Mouse (Mus musculus) liver, embryonic 14.5 days (tissue): ENCODE data around the gene Osbpl3. TPM values are rescaled to one million over a fixed set of nuclear protein-coding genes. Genes with fewer than 3 reads are reported as not detected.
A peak's percentile ranks its signal among the peaks of the same experiment; 100 is the strongest.

Experiments
- ATAC-seq: fragments of 200-750 bp; cut with Nextera tagmentation; 2 replicates; pipeline ENCODE4 v1.8.0; 2017; ENCODE audit warnings: moderate number of reproducible peaks, mild to moderate bottlenecking, moderate library complexity; ENCODE audit not compliant: insufficient read depth
- DNase-seq, 3 experiments: peaks; one replicate each; pipeline ENCODE4 v3.0.0-alpha.2; 2012 to 2013; ENCODE audit warnings: low read depth in 3 of 3, low spot score in 3 of 3
- H3K27ac ChIP-seq: fragments of 300-500 bp; sonication (generic); 2 replicates; pipeline ENCODE4 v1.5.1; 2014; ENCODE audit warnings: moderate library complexity, mild to moderate bottlenecking, control low read depth, inconsistent platforms
- H3K27me3 ChIP-seq: fragments of 300-500 bp; sonication (generic); 2 replicates; pipeline ENCODE4 v1.6.1; 2014; ENCODE audit warnings: mild to moderate bottlenecking, low read length, moderate library complexity; ENCODE audit not compliant: control insufficient read depth, insufficient read depth
- H3K36me3 ChIP-seq: fragments of 300-500 bp; sonication (generic); replicated peaks from 2 replicates; pipeline ENCODE4 v1.6.1; 2014; ENCODE audit warnings: low read depth; ENCODE audit not compliant: control insufficient read depth, insufficient read depth
- H3K4me1 ChIP-seq, 2 experiments: fragments of 200-500 bp in 1 of 2; fragments of 300-500 bp in 1 of 2; sonication (generic) in 1 of 2; replicated peaks; 2 replicates each; pipeline ENCODE4 v1.6.1; 2012 to 2014; ENCODE audit warnings: antibody characterized with exemption in 1 of 2, inconsistent platforms in 1 of 2, low read length in 1 of 2; ENCODE audit not compliant: control insufficient read depth in 2 of 2, insufficient read depth in 2 of 2
- H3K4me2 ChIP-seq: fragments of 300-500 bp; sonication (generic); 2 replicates; pipeline ENCODE4 v1.6.1; 2014; ENCODE audit warnings: low read depth, mild to moderate bottlenecking, control low read depth, moderate library complexity
- H3K4me3 ChIP-seq, 2 experiments: fragments of 200-500 bp in 1 of 2; fragments of 300-500 bp in 1 of 2; sonication (generic) in 1 of 2; 2 replicates each; pipeline ENCODE4 v1.5.1; 2012 to 2014; ENCODE audit warnings: low read depth in 2 of 2, low read length in 2 of 2, mild to moderate bottlenecking in 2 of 2, control low read depth in 1 of 2, inconsistent platforms in 1 of 2, moderate library complexity in 1 of 2; ENCODE audit not compliant: insufficient read depth in 1 of 2
- H3K9ac ChIP-seq: fragments of 300-500 bp; sonication (generic); replicated peaks from 2 replicates; pipeline ENCODE4 v1.6.1; 2014; ENCODE audit warnings: mild to moderate bottlenecking, control low read depth, moderate library complexity
- H3K9me3 ChIP-seq: fragments of 300-500 bp; sonication (generic); 2 replicates; pipeline ENCODE4 v1.6.1; 2016; ENCODE audit warnings: low read length, mixed read lengths; ENCODE audit not compliant: control insufficient read depth
- CTCF ChIP-seq: IDR thresholded peaks from 2 replicates; pipeline ENCODE4 v1.5.1; 2016; ENCODE audit warnings: antibody characterized with exemption, low read depth, control low read depth
- EP300 ChIP-seq: IDR thresholded peaks from 2 replicates; pipeline ENCODE4 v1.6.1; 2016; ENCODE audit warnings: antibody characterized with exemption, low read depth
- WGBS: fragments of 180-500 bp; shearing (Covaris S2); extraction: QIAGEN DNeasy Blood & Tissue Kit; methylation state at CpG from one replicate; pipeline ENCODE4 v1.1.7; 2014; ENCODE audit not compliant: insufficient replicate concordance; 5-methylcytosine and 5-hydroxymethylcytosine counted together
- polyA plus RNA-seq, 2 experiments: library from polyadenylated mRNA; depleted of rRNA in 1 of 2; stranded (reverse) in 1 of 2; unstranded in 1 of 2; fragments of >200 nt; fragmentation: Nextera tagmentation in 1 of 2; extraction: Ambion mirVana in 1 of 2; gene quantifications; 2 replicates each; pipeline versions ENCODE4 v1.2.1 to v1.2.3; 2012 to 2014

Gene Osbpl3
- polyA plus RNA-seq, 2 experiments: 0.60 to 0.70 TPM

GRCm38 (mm10) chr6:50379136-50379535 is 76.9 kb downstream of the Osbpl3 start:
- no peak for ATAC-seq

GRCm38 (mm10) chr6:50377742-50378720 is 78.0 kb downstream of the Osbpl3 start:
- H3K9ac ChIP-seq: no peak overlapping the region

More at GRCm38 (mm10) chr6:50379136-50379535, 76.9 kb downstream of the Osbpl3 start:
- no peaks in the 10 kb centered on the region for H3K36me3 ChIP-seq
- DNase-seq: no peak
- no peak overlapping the region for H3K9ac ChIP-seq
- no peak overlapping the region for H3K4me3 ChIP-seq
- no peaks in the 10 kb centered on the region for H3K9me3 ChIP-seq
- H3K27ac ChIP-seq: no peak overlapping the region
- peaks cover 3 to 21% of the 10 kb centered on the region in 2 experiments; a peak in 2 of 4 replicates for H3K4me1 ChIP-seq
- no peak for TF ChIP-seq EP300
- no peak for TF ChIP-seq CTCF
- 50% methylated on average over 5 of the region's 5 CpGs for WGBS
- H3K27me3 ChIP-seq: no peaks in the 10 kb centered on the region
- H3K4me2 ChIP-seq: no peak overlapping the region

GRCm38 (mm10) chr6:50376684-50377083 is 79.3 kb downstream of the Osbpl3 start:
- WGBS: 81% methylated on average over 1 of the region's 1 CpGs
- H3K27ac ChIP-seq: no peak overlapping the region

More at GRCm38 (mm10) chr6:50377742-50378720, 78.0 kb downstream of the Osbpl3 start:
- H3K4me3 ChIP-seq: no peak overlapping the region
- H3K27ac ChIP-seq: no peak overlapping the region
- no peak overlapping the region for H3K4me2 ChIP-seq
- no peaks in the 10 kb centered on the region for H3K36me3 ChIP-seq
- TF ChIP-seq CTCF (no peak), EP300 (no peak)
- ATAC-seq (peak; percentile 57), DNase-seq (peak in 2 of 3 experiments; percentile 28 to 31)
- no peaks in the 10 kb centered on the region for H3K9me3 ChIP-seq
- no peaks in the 10 kb centered on the region for H3K27me3 ChIP-seq
- WGBS: 32% methylated on average over 21 of the region's 21 CpGs
- peaks cover 3 to 21% of the 10 kb centered on the region in 2 experiments; a peak in 2 of 4 replicates for H3K4me1 ChIP-seq

GRCm38 (mm10) chr6:50372516-50373424 is 83.2 kb downstream of the Osbpl3 start:
- TF ChIP-seq EP300: no peak
- no peak for TF ChIP-seq CTCF
- peaks cover 0 to 3% of the 10 kb centered on the region in 2 experiments; a peak in 1 of 4 replicates for H3K4me1 ChIP-seq
- H3K27me3 ChIP-seq: no peaks in the 10 kb centered on the region
- DNase-seq: no peak
- ATAC-seq: no peak
- H3K9ac ChIP-seq: no peak overlapping the region
- H3K36me3 ChIP-seq: no peaks in the 10 kb centered on the region
- no peak overlapping the region for H3K4me2 ChIP-seq
- H3K27ac ChIP-seq: no peak overlapping the region
- no peak overlapping the region for H3K4me3 ChIP-seq
- no peaks in the 10 kb centered on the region for H3K9me3 ChIP-seq
- WGBS: 58% methylated on average over 5 of the region's 5 CpGs

More at GRCm38 (mm10) chr6:50376684-50377083, 79.3 kb downstream of the Osbpl3 start:
- DNase-seq (no peak), ATAC-seq (no peak)
- Histone ChIP-seq H3K4me3 (no peak overlapping the region), H3K4me1 (peaks cover 3 to 18% of the 10 kb centered on the region in 2 experiments; a peak in 2 of 4 replicates), H3K9me3 (no peaks in the 10 kb centered on the region), H3K9ac (no peak overlapping the region), H3K27me3 (no peaks in the 10 kb centered on the region), H3K36me3 (no peaks in the 10 kb centered on the region), H3K4me2 (no peak overlapping the region)
- no peak for TF ChIP-seq EP300
